ENCODE assay signal across 27 mouse cellular contexts in genomic region chr2:68061341-68061740, GRCm38 (mm10).
"Had no signal": no experiment of that assay in that cellular context is flagged by ENCODE, and none has a peak within 500 bp of the region (broad histone marks: within the 10 kb centered on the region; RNA-seq: fewer than 3 reads in every experiment).

No protein-coding gene starts in this region.

- H3K27ac ChIP-seq: gastrocnemius, adult 2 months; heart, embryonic 10.5 days; hindbrain, embryonic 10.5 days; hindbrain, embryonic 12.5 days; hindbrain, embryonic 14.5 days; intestine, embryonic 15.5 days; kidney, postnatal 0 days; limb, embryonic 13.5 days; liver, embryonic 13.5 days; liver, embryonic 15.5 days had no signal

- ATAC-seq: hindbrain, embryonic 16.5 days; inflammation-experienced regulatory T-cells, adult 6 months; intestine, embryonic 15.5 days; intestine, postnatal 0 days had no signal

- H3K27me3 ChIP-seq: heart, embryonic 12.5 days; hindbrain, embryonic 12.5 days; intestine, embryonic 15.5 days; limb, embryonic 13.5 days; liver, embryonic 13.5 days; liver, embryonic 15.5 days had no signal

- H3K9ac ChIP-seq: heart, embryonic 12.5 days; hindbrain, embryonic 12.5 days; hindbrain, embryonic 14.5 days; intestine, embryonic 15.5 days; limb, embryonic 13.5 days; liver, embryonic 13.5 days; liver, embryonic 15.5 days had no signal

- DNase-seq: gastrocnemius, adult 2 months; gastrocnemius, postnatal 10 days; gastrocnemius, postnatal 25 days; heart, adult 18-20 months; heart, postnatal 10 days; heart, postnatal 4 days; kidney, adult 18-20 months; kidney, adult 8-10 months; kidney, postnatal 14 days; kidney, postnatal 36 days; layer of hippocampus, adult 9-11 months; layer of hippocampus, postnatal 36 days; liver; liver, embryonic 13.5 days had no signal

- H3K9me3 ChIP-seq: heart, embryonic 10.5 days; heart, embryonic 12.5 days; hindbrain, embryonic 10.5 days; hindbrain, embryonic 12.5 days; intestine, embryonic 15.5 days; limb, embryonic 13.5 days; liver, embryonic 13.5 days; liver, embryonic 15.5 days had no signal

- H3K4me3 ChIP-seq: gastrocnemius, adult 2 months; heart, embryonic 10.5 days; heart, embryonic 12.5 days; hindbrain, embryonic 10.5 days; hindbrain, embryonic 12.5 days; intestine, embryonic 15.5 days; limb, embryonic 13.5 days; liver, embryonic 13.5 days; liver, embryonic 15.5 days had no signal

- H3K4me1 ChIP-seq: heart, embryonic 10.5 days; heart, embryonic 12.5 days; hindbrain, embryonic 10.5 days; hindbrain, embryonic 12.5 days; intestine, embryonic 15.5 days; liver, embryonic 13.5 days; liver, embryonic 15.5 days had no signal

- H3K4me2 ChIP-seq: heart, embryonic 12.5 days; hindbrain, embryonic 12.5 days; hindbrain, embryonic 14.5 days; intestine, embryonic 15.5 days; limb, embryonic 13.5 days; liver, embryonic 11.5 days; liver, embryonic 13.5 days; liver, embryonic 15.5 days had no signal

- H3K36me3 ChIP-seq: heart, embryonic 10.5 days; heart, embryonic 12.5 days; hindbrain, embryonic 10.5 days; hindbrain, embryonic 12.5 days; intestine, embryonic 15.5 days; limb, embryonic 13.5 days; liver, embryonic 13.5 days; liver, embryonic 15.5 days had no signal
